In the genomic region with DNA sequence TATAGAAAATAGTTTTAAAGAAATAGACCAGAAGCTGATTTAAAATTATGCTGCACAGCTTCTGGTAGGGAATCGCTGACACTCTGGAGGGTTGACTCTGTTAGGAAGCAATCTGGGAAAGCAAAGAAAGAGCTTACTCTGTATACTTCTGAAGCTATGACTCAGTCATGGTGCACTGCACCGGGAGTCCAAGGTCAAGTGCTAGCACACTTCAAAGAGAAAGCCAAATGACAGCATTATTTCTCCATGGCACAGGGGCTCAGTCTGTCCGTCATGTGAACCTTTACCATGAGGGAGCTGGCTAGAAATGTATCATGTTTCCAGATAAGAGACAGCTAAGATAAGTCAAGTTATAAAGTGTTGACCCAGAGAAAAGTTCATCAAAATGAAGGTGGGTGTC, we compare ENCODE assay signal across 24 mouse cellular contexts.
DNase-seq lines count a peak whose midpoint lies in the region; ATAC-seq lines count a peak whose summit lies in the region.
"Had no signal": no experiment of that assay in that cellular context is flagged by ENCODE, and none has a peak within 500 bp of the region (broad histone marks: within the 10 kb centered on the region; RNA-seq: fewer than 3 reads in every experiment).

No protein-coding gene starts in this region.

- no peaks in the 10 kb centered on the region for H3K27me3 ChIP-seq in kidney, embryonic 16.5 days (ENCODE audit: insufficient read depth, low read length)
- H3K27me3 ChIP-seq in intestine, embryonic 16.5 days (replicated peaks; ENCODE audit: control insufficient read depth, insufficient read depth, low read length), result no peaks in the 10 kb centered on the region
- H3K27me3 ChIP-seq: heart, embryonic 15.5 days; hindbrain, embryonic 13.5 days had no signal

- H3K9me3 ChIP-seq in kidney, embryonic 16.5 days (ENCODE audit: low read length), result no peaks in the 10 kb centered on the region
- H3K9me3 ChIP-seq in intestine, embryonic 16.5 days (ENCODE audit: control insufficient read depth, low read length), result no peaks in the 10 kb centered on the region
- H3K9me3 ChIP-seq: embryonic facial prominence, embryonic 10.5 days; forebrain, embryonic 10.5 days; G1E; heart, embryonic 15.5 days; hindbrain, embryonic 13.5 days had no signal

- no peak overlapping the region for H3K27ac ChIP-seq in kidney, embryonic 16.5 days (ENCODE audit: low read length)
- H3K27ac ChIP-seq in intestine, embryonic 16.5 days (ENCODE audit: low read length), result no peak overlapping the region
- H3K27ac ChIP-seq: embryonic facial prominence, embryonic 10.5 days; forebrain, embryonic 10.5 days; heart, embryonic 15.5 days; hindbrain, embryonic 13.5 days; hindbrain, postnatal 0 days had no signal

- WGBS in kidney, embryonic 16.5 days, result 30% methylated on average over 3 of the region's 3 CpGs
- WGBS in intestine, embryonic 16.5 days, result 52% methylated on average over 3 of the region's 3 CpGs

- H3K4me2 ChIP-seq in kidney, embryonic 16.5 days (replicated peaks; ENCODE audit: low read depth, low read length), result no peak overlapping the region
- no peak overlapping the region for H3K4me2 ChIP-seq in intestine, embryonic 16.5 days (ENCODE audit: low read depth, low read length)
- H3K4me2 ChIP-seq: heart, embryonic 11.5 days; heart, embryonic 15.5 days; hindbrain, embryonic 13.5 days had no signal

- peak; percentile 80 for ATAC-seq in kidney, embryonic 16.5 days (ENCODE audit: low FRiP score, low TSS enrichment)
- ATAC-seq in intestine, embryonic 16.5 days, result peak; percentile 86
- ATAC-seq: CD4-positive, CD25-positive, alpha-beta regulatory T cell, adult 4 months; forebrain, embryonic 14.5 days; hindbrain, postnatal 0 days had no signal

- H3K9ac ChIP-seq in kidney, embryonic 16.5 days (replicated peaks; ENCODE audit: low read length), result no peak overlapping the region
- H3K9ac ChIP-seq in intestine, embryonic 16.5 days (ENCODE audit: low read depth, low read length), result no peak overlapping the region
- H3K9ac ChIP-seq: heart, embryonic 15.5 days; hindbrain, embryonic 13.5 days had no signal

- peak; percentile 78 to 85 for DNase-seq in adrenal gland, adult (ENCODE audit: inconsistent age in 2 of 2, low spot score in 1 of 2)
- DNase-seq in adrenal gland, postnatal 4 days (ENCODE audit: low spot score in 2 of 2), result no peak
- no peak for DNase-seq in kidney, postnatal 4 days
- peak; percentile 11 for DNase-seq in adrenal gland, postnatal 25 days
- DNase-seq in cerebellum, adult 11-12 months, result no peak
- DNase-seq in embryo, embryonic 9.5 days (ENCODE audit: extremely low spot score), result no peak
- DNase-seq: B cell, adult 2 months; cerebellum, adult 11 months; cerebellum, adult 9-10 months; cerebellum, postnatal 25 days; heart, adult 18-20 months; heart, postnatal 14 days; kidney, adult 11 months had no signal

- H3K4me3 ChIP-seq in kidney, embryonic 16.5 days (ENCODE audit: low read length), result no peak overlapping the region
- H3K4me3 ChIP-seq in intestine, embryonic 16.5 days (ENCODE audit: low read length), result no peak overlapping the region
- H3K4me3 ChIP-seq: embryonic facial prominence, embryonic 10.5 days; forebrain, embryonic 10.5 days; heart, embryonic 15.5 days; hindbrain, embryonic 13.5 days had no signal

- H3K36me3 ChIP-seq in kidney, embryonic 16.5 days (ENCODE audit: insufficient read depth, low read length), result no peaks in the 10 kb centered on the region
- H3K36me3 ChIP-seq in intestine, embryonic 16.5 days (ENCODE audit: control insufficient read depth, insufficient read depth, low read length), result no peaks in the 10 kb centered on the region
- H3K36me3 ChIP-seq: embryonic facial prominence, embryonic 10.5 days; forebrain, embryonic 10.5 days; G1E; heart, embryonic 15.5 days; hindbrain, embryonic 13.5 days had no signal

- H3K4me1 ChIP-seq in kidney, embryonic 16.5 days (ENCODE audit: insufficient read depth, low read length), result no peaks in the 10 kb centered on the region
- H3K4me1 ChIP-seq in intestine, embryonic 16.5 days (ENCODE audit: control insufficient read depth, insufficient read depth, low read length), result no peaks in the 10 kb centered on the region
- H3K4me1 ChIP-seq: embryonic facial prominence, embryonic 10.5 days; forebrain, embryonic 10.5 days; heart, embryonic 15.5 days; hindbrain, embryonic 13.5 days had no signal

Comparison
In these comparisons a context has a peak if more than half of its experiments do, and no peak if none do; other contexts are left out.
1. DNase-seq: peak in adrenal gland, adult (2 of 2) and adrenal gland, postnatal 25 days (single experiment); none in adrenal gland, postnatal 4 days (0 of 2), kidney, postnatal 4 days (0 of 2), cerebellum, adult 11-12 months (single experiment) and embryo, embryonic 9.5 days (single experiment).